Mouse (Mus musculus) heart, embryonic 12.5 days (tissue): Measurements from ENCODE around the gene Stac3. TPM values are rescaled to one million over a fixed set of nuclear protein-coding genes. Genes with fewer than 3 reads are reported as not detected.

Experiments used
- ATAC-seq: fragments of 200-750 bp; cut with Nextera tagmentation; 2 replicates; pipeline ENCODE4 v1.8.0; 2017; ENCODE audit warnings: moderate TSS enrichment, moderate library complexity; ENCODE audit not compliant: insufficient number of reproducible peaks, low FRiP score
- H3K27ac ChIP-seq: fragments of 300-500 bp; sonication (generic); 2 replicates; pipeline ENCODE4 v1.5.1; 2016; ENCODE audit warnings: mild to moderate bottlenecking, moderate library complexity; ENCODE audit not compliant: poor library complexity, severe bottlenecking
- H3K27me3 ChIP-seq: fragments of 300-500 bp; sonication (generic); replicated peaks from 2 replicates; pipeline ENCODE4 v1.6.1; 2016; ENCODE audit warnings: mild to moderate bottlenecking, moderate library complexity
- H3K36me3 ChIP-seq: fragments of 300-500 bp; sonication (generic); 2 replicates; pipeline ENCODE4 v1.6.1; 2016; ENCODE audit warnings: mild to moderate bottlenecking, moderate library complexity
- H3K4me1 ChIP-seq: fragments of 300-500 bp; sonication (generic); replicated peaks from 2 replicates; pipeline ENCODE4 v1.6.1; 2016; ENCODE audit warnings: mild to moderate bottlenecking
- H3K4me2 ChIP-seq: fragments of 300-500 bp; sonication (generic); 2 replicates; pipeline ENCODE4 v1.6.1; 2016; ENCODE audit warnings: mild to moderate bottlenecking, moderate library complexity
- H3K4me3 ChIP-seq: fragments of 300-500 bp; sonication (generic); 2 replicates; pipeline ENCODE4 v1.5.1; 2016; ENCODE audit warnings: mild to moderate bottlenecking
- H3K9ac ChIP-seq: fragments of 300-500 bp; sonication (generic); 2 replicates; pipeline ENCODE4 v1.6.1; 2016; ENCODE audit warnings: mild to moderate bottlenecking, moderate library complexity
- H3K9me3 ChIP-seq: fragments of 300-500 bp; sonication (generic); replicated peaks from 2 replicates; pipeline ENCODE4 v1.6.1; 2016; ENCODE audit warnings: mild to moderate bottlenecking, moderate library complexity
- WGBS: fragments of 180-500 bp; shearing (Covaris S2); methylation state at CpG from one replicate; pipeline ENCODE4 v1.1.7; 2016; 5-methylcytosine and 5-hydroxymethylcytosine counted together
- polyA plus RNA-seq: library from polyadenylated mRNA; unstranded; fragments of >200 nt; fragmentation: Nextera tagmentation; extraction: Ambion mirVana; gene quantifications from 2 replicates; pipeline ENCODE4 v1.2.1, GENCODE M21; 2016

Gene Stac3
- polyA plus RNA-seq, 1 experiment from 2014 or later = 1.1 TPM

GRCm38 (mm10) chr10:127485235-127485634, 16.3 kb upstream of the Stac3 start:
- 87% methylated on average over 10 of the region's 10 CpGs for WGBS
- H3K36me3 ChIP-seq = peaks cover 87% of the 10 kb centered on the region
- H3K9ac ChIP-seq = peak overlapping the region; percentile 2; the same call in 1 of the 2 replicates
- no peak for ATAC-seq
- no peak overlapping the region for H3K27ac ChIP-seq
- no peaks in the 10 kb centered on the region for H3K4me1 ChIP-seq
- H3K27me3 ChIP-seq = no peaks in the 10 kb centered on the region
- H3K4me3 ChIP-seq = no peak overlapping the region
- H3K9me3 ChIP-seq = no peaks in the 10 kb centered on the region
- no peak overlapping the region for H3K4me2 ChIP-seq

GRCm38 (mm10) chr10:127488856-127489255, 12.6 kb upstream of the Stac3 start:
- H3K27me3 ChIP-seq = no peaks in the 10 kb centered on the region
- WGBS = 86% methylated on average over 7 of the region's 7 CpGs
- no peak overlapping the region for H3K9ac ChIP-seq
- H3K4me2 ChIP-seq = no peak overlapping the region
- no peaks in the 10 kb centered on the region for H3K4me1 ChIP-seq
- no peak overlapping the region for H3K27ac ChIP-seq
- peaks cover 84% of the 10 kb centered on the region for H3K36me3 ChIP-seq
- no peak for ATAC-seq
- no peak overlapping the region for H3K4me3 ChIP-seq
- H3K9me3 ChIP-seq = no peaks in the 10 kb centered on the region

DNA sequence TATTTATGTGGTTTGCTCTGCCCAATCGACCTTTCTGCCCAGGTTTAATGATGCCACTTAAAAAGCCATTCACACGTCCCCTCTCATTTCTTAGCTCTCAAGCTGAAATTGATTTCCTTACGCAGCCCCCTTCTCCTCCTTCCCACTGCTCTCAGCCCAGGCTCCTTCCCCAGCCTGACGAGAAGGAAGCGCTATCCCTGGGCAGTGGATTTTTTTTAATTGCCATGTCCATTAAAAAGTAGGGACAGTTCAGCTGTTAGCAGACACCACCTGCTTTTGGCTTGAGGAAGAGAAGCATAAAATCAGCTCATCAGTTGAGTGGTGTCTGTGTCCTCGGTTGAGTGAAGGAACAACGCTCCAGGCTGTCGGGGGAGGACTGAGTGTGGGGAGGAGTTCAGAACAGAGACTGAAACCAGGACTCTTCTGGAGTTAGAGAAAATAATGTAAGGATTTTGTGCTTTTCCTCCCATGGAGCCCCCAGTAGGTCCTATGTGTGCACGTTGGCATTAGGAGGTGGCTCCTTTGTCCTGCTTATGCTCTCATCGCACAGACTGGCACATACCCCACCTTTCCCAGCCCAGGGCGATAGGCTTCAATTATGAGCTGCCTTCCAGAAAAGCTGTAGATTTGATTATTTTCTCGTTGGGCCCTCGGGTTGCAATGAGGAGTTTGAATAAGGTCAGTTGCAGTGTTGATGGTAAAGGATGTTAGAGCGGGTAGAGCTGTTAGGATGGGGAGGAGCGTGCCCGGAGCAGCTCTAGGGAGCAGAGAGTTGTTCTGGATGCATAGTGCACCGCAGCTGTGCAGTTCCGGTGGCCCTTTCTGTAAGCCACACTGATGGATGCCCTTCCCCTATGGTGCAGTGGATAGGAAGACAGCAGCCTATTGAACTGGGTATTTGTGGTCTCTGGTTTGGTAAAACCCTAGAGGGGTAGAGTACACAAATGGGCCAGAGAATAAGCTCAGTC, 11.0 kb upstream of the Stac3 start:
- Histone ChIP-seq H3K36me3 (peaks cover 84% of the 10 kb centered on the region), H3K27ac (no peak overlapping the region), H3K9ac (no peak overlapping the region), H3K27me3 (no peaks in the 10 kb centered on the region), H3K4me2 (no peak overlapping the region), H3K4me3 (no peak overlapping the region), H3K4me1 (no peaks in the 10 kb centered on the region), H3K9me3 (no peaks in the 10 kb centered on the region)
- no peak for ATAC-seq
- 87% methylated on average over 18 of the region's 18 CpGs for WGBS

DNA sequence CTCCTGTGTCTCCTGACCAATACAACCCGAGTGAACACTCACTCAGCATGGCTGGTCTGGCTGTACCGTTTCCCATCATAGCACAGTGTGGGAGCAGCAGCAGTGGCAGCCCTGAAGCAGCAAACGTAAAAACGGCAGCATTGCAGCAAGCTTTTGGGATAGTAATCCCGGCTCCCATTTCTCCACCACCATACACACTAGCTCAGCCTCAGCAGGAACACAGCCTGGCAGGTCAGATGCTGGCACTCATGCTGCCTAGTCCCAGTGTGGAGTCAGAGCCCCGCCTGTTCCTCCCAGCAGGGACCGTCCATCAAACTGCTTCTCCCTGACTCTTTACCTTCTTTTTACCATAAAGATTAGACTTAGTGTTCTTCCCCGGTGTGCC, 10.4 kb upstream of the Stac3 start:
- Histone ChIP-seq H3K4me2 (no peak overlapping the region), H3K27ac (no peak overlapping the region), H3K9ac (no peak overlapping the region), H3K4me3 (no peak overlapping the region), H3K9me3 (no peaks in the 10 kb centered on the region), H3K4me1 (no peaks in the 10 kb centered on the region), H3K36me3 (peaks cover 86% of the 10 kb centered on the region), H3K27me3 (no peaks in the 10 kb centered on the region)
- WGBS = 82% methylated on average over 8 of the region's 8 CpGs
- ATAC-seq = no peak

DNA sequence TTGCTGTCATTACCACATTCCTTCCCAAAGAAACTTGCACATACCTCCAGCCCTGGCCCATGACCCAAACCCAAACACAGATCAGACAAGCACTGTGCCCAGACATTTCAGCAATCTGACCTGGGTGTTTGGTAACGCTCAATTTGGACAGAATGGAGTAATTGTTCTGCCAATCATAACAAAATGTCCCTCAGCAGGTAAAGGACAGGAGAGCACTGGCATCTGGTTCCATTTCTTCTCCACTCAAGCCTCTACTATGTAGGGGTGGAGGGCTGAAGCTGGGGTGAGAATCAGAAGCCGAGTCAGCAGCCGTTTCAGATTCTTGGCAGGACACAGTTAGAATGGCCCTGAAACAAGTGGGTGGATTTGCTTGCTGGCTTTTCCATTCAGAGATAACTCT, 9.4 kb upstream of the Stac3 start:
- Histone ChIP-seq H3K9ac (no peak overlapping the region), H3K27ac (no peak overlapping the region), H3K4me3 (no peak overlapping the region), H3K9me3 (no peaks in the 10 kb centered on the region), H3K4me2 (no peak overlapping the region), H3K36me3 (peaks cover 87% of the 10 kb centered on the region), H3K4me1 (no peaks in the 10 kb centered on the region), H3K27me3 (no peaks in the 10 kb centered on the region)
- ATAC-seq = no peak
- WGBS = 85% methylated on average over 3 of the region's 3 CpGs

DNA sequence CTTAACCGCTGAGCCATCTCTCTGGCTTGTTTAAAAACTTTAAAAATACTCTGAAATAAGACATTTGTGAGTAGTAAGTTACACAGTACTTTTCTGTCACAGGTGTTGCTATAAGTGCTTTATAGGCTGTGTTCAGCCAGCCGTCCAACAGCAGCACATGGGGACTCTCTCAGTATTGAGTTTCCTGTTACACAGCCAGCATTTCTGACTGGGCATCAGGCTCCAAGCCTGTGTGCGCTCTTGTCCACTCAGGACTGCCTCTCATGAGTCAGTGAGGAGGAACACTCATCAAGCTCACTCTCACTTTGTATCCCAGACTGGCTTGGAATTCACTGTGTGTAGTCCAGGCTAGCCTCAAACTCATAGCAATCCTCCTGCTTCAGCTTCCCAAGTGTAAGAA, 5.3 kb upstream of the Stac3 start:
- H3K27ac ChIP-seq = no peak overlapping the region
- no peaks in the 10 kb centered on the region for H3K9me3 ChIP-seq
- H3K27me3 ChIP-seq = no peaks in the 10 kb centered on the region
- no peak overlapping the region for H3K9ac ChIP-seq
- no peaks in the 10 kb centered on the region for H3K4me1 ChIP-seq
- H3K4me3 ChIP-seq = no peak overlapping the region
- no peak for ATAC-seq
- no peak overlapping the region for H3K4me2 ChIP-seq
- 88% methylated on average over 3 of the region's 3 CpGs for WGBS
- H3K36me3 ChIP-seq = peaks cover 88% of the 10 kb centered on the region

DNA sequence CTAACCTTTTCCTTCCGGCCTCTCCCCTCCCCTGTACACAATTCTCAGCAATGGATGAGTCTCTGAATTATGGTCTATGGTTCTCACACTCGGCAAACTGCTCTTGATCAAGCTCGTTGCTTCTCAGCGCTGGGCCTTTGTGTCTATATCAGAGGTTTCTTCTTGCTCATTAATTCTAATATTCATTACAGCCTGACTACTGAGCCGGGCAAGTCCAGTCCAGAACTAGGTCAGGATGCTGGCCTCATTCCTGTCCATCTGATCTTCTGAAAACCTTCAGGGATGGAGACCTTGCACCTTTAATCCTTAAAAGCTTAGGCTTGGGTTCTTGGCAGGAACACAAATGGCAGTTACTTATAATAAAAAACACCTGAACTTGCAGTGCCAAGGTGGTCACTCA, 2.0 kb upstream of the Stac3 start:
- no peak for ATAC-seq

DNA sequence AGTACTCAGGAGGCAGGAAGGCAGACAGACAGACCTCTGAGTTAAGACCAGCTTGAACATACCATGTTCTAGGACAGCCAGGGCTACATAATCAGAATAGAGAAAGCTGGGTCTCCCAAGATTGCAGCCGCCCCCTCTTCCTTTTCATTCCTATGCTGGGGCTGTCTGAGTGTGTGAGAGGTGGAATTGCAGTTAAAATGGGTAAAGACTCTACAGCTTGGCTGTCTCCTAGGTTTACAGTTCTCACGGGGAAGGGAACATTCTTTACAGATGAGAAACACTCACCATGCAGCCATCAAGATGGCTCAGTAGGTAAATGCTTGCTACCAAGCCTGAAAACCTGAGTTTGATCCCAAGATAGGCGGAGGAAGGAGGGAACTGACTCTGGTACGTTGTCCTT, 1.4 kb upstream of the Stac3 start:
- 82% methylated on average over 4 of the region's 4 CpGs for WGBS
- H3K4me3 ChIP-seq = no peak overlapping the region

More for the DNA sequence above, 2.0 kb upstream of the Stac3 start:
- H3K27me3 ChIP-seq = no peaks in the 10 kb centered on the region
- H3K4me2 ChIP-seq = no peak overlapping the region
- peaks cover 71% of the 10 kb centered on the region for H3K36me3 ChIP-seq
- no peaks in the 10 kb centered on the region for H3K9me3 ChIP-seq
- 84% methylated on average over 5 of the region's 5 CpGs for WGBS
- no peak overlapping the region for H3K4me3 ChIP-seq
- no peak overlapping the region for H3K27ac ChIP-seq
- no peak overlapping the region for H3K9ac ChIP-seq
- no peaks in the 10 kb centered on the region for H3K4me1 ChIP-seq

DNA sequence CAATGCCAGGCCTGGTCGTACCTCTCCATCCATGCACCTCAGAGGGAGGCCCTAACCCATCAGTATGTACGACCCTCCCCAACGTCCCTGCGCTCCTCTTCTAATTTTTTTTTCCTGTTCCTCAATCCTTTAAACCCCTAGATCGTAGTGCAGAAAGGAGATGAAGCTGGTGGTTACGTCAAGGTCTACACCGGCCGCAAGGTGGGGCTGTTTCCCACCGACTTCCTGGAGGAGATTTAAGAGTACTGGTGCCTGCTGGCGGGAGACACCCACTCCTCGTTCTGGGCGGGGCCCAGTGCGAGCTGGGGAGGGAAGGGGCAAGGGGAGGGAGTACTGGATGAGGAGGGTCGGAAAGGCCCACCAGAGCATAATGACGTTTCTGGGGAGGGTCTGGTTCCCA, 6.8 kb downstream of the Stac3 start:
- Histone ChIP-seq H3K4me3 (peak overlapping the region; percentile 20), H3K27me3 (peaks cover 63% of the 10 kb centered on the region), H3K9ac (0 out of 2 replicates have a peak overlapping the region, but pooled peaks have one; percentile 42), H3K27ac (no peak overlapping the region), H3K4me2 (peak overlapping the region; percentile 86), H3K36me3 (peaks cover 8% of the 10 kb centered on the region), H3K4me1 (peaks cover 38% of the 10 kb centered on the region), H3K9me3 (no peaks in the 10 kb centered on the region)
- no peak for ATAC-seq
- 1% methylated on average over 15 of the region's 15 CpGs for WGBS

More for the DNA sequence above, 1.4 kb upstream of the Stac3 start:
- Histone ChIP-seq H3K27ac (no peak overlapping the region), H3K4me2 (no peak overlapping the region), H3K4me1 (no peaks in the 10 kb centered on the region), H3K36me3 (peaks cover 65% of the 10 kb centered on the region), H3K9ac (no peak overlapping the region), H3K9me3 (no peaks in the 10 kb centered on the region), H3K27me3 (no peaks in the 10 kb centered on the region)
- no peak for ATAC-seq

GRCm38 (mm10) chr10:127509051-127509836, 7.8 kb downstream of the Stac3 start:
- H3K4me2 ChIP-seq = peak overlapping the region; percentile 86
- peak; percentile 23; the same call in 1 of the 2 replicates for ATAC-seq
- WGBS = under 1% methylated on average over 35 of the region's 35 CpGs
- peak overlapping the region; percentile 51 for H3K4me3 ChIP-seq
- H3K36me3 ChIP-seq = peaks cover under 1% of the 10 kb centered on the region
- no peak overlapping the region for H3K27ac ChIP-seq
- H3K4me1 ChIP-seq = peaks cover 48% of the 10 kb centered on the region
- H3K27me3 ChIP-seq = peaks cover 72% of the 10 kb centered on the region
- H3K9me3 ChIP-seq = no peaks in the 10 kb centered on the region
- no peak overlapping the region for H3K9ac ChIP-seq
